Mouse (Mus musculus): Measurements from ENCODE around the gene Slc41a3.

- TF ChIP-seq CTCF (IDR thresholded peaks at IDR 0.05) (no peak), EP300 (IDR thresholded peaks at IDR 0.05) (no peak)
Measured at GRCm38 (mm10) chr6:90603126-90603525, 1.4 kb upstream of the Slc41a3 start.

Measured in lung, postnatal 0 days (tissue).